Mouse (Mus musculus) adrenal gland, postnatal 4 days (tissue): ENCODE data around the gene Pacs1. TPM values are rescaled to one million over a fixed set of nuclear protein-coding genes. Genes with fewer than 3 reads are reported as not detected.
A peak's percentile ranks its signal among the peaks of the same experiment; 100 is the strongest.
"Not testable (repeated sequence)": the region's sequence is repeated elsewhere in the genome, so short reads cannot be mapped to it uniquely, and the experiment has no call there.

Experiments
- DNase-seq, 2 experiments: peaks; one replicate each; pipeline ENCODE4 v3.0.0; 2021 to 2022; ENCODE audit warnings: low spot score in 2 of 2, mixed read lengths in 2 of 2
- total RNA-seq, 2 experiments: library from RNA; stranded (reverse); gene quantifications; 2 replicates each; pipeline ENCODE4 v1.2.3; 2021

Pacs1 gene
- total RNA-seq, 2 experiments from 2014 or later = 35.0 to 39.4 TPM

GRCm38 (mm10) chr19:5268875-5269274 is 4.0 kb downstream of the Pacs1 start:
- no peak for DNase-seq

GRCm38 (mm10) chr19:5268017-5268416 is 4.9 kb downstream of the Pacs1 start:
- no peak for DNase-seq

DNA sequence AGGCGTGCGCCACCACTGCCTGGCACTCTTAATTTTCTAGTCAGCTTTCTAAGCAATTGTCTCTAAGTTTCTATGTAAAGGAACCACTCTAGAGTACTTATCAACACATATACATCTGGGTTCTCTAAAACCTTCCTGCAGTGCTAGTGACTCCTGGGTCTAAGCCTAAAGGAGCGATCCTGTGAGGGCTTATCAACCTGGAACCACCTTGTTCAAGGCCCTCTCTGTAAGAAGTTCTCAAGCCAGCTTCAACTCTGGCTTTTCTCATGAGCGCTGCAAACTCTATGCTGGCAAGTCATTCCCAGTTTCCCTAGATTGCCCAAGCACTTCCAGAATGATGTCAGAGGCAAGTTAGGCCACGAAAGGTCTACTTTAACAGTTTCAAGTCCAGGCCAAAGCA is 5.9 kb downstream of the Pacs1 start:
- DNase-seq = no peak

GRCm38 (mm10) chr19:5257140-5257539 is 15.8 kb downstream of the Pacs1 start:
- DNase-seq = no peak

DNA sequence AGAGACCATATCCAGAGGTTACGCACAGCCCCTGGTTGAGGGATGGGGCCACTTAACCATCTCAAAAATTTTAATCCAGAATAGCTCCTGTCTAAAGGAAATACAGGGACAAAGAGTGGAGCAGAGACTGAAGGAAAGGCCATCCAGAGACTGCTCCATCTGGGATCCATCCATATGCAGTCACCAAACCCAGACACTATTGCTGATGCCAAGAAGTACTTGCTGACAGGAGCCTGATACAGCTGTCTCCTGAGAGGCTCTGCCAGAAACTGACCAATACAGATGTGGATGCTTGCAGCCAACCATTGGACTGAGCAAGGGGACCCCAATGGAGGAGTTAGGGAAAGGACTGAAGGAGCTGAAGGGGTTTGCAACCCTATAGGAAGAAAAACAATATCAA is 35.9 kb downstream of the Pacs1 start:
- DNase-seq = not testable (repeated sequence)

DNA sequence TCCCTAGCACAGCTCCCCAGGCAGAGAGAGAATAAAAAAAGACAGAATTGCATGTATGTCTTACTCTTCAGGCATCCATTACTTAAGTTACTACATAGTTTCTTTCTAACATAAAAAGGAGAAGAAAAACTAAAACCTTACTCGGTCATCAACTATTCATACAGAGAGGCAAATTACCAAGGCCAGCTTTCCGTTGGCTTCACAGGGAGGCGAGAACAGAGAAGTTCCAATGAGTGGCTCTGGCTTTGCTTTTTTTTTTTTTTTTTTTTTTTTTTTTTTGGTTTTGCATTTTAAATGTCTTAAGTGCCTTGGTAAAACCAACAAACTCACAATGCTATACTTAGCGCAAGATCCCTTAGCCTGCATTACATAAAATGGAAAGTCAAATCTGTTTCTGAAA is 40.2 kb downstream of the Pacs1 start:
- no peak for DNase-seq

- DNase-seq = no peak
These were observed 42.8 kb downstream of the Pacs1 start for GRCm38 (mm10) chr19:5230110-5230509.

DNA sequence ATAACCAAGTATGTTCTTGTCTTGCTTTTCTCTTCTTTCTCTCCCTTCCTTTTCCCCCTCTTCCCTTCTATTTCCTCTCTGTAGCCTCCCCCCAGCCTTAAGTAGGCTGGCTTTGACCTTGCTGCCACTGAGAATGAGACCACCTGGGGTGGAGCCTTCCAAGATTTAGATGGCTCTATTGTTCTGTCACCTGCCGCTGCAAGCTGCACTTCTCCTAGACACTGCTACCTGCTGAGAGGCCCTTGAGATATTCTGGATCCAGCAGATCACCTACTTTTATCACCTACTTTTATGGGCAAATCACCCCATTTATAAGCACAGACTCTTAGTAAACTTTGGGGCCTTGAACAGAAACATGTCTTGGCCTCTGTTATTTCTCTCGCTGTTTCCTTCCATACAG is 48.3 kb downstream of the Pacs1 start:
- no peak for DNase-seq

GRCm38 (mm10) chr19:5224077-5224476 is 48.8 kb downstream of the Pacs1 start:
- DNase-seq = no peak

GRCm38 (mm10) chr19:5221926-5222325 is 51.0 kb downstream of the Pacs1 start:
- DNase-seq = no peak

GRCm38 (mm10) chr19:5221219-5221723 is 51.6 kb downstream of the Pacs1 start:
- not testable (repeated sequence) for DNase-seq

- DNase-seq = no peak
These were observed 52.5 kb downstream of the Pacs1 start for GRCm38 (mm10) chr19:5220389-5220788.

- no peak for DNase-seq
These were observed 71.2 kb downstream of the Pacs1 start for GRCm38 (mm10) chr19:5201691-5202090.

- not testable (repeated sequence) for DNase-seq
These were observed 72.3 kb downstream of the Pacs1 start for GRCm38 (mm10) chr19:5200617-5201016.

GRCm38 (mm10) chr19:5198553-5198952 is 74.4 kb downstream of the Pacs1 start:
- DNase-seq = no peak

DNA sequence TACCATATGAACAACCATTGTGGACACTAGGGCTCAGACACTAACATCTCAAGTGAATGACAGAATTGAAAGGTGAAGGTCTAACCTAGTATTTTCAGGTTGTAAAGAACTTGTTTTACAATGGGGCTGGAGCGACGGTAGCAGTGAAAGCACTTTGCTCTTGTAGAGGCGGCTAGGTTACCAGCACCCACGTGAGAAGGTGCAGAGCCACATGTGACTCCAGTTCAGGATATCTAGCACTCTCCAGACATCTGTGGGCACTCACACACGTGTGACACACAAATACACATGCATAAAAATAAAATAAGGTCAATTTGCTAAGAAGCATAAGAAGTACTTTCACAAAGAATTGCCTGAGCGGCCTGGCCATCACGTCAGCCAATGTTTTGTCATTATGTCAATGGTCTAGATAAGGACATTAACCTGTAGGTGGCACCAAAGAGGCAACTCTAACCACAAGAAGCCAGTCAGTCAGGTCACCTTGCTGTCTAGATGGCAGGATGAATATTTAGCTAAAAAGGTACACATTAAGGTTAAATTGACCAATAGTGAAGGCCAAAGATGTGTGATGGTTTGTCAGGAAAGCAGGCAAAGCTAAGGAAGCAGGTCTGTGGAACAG is 77.4 kb downstream of the Pacs1 start:
- peak in 1 of 2 experiments; percentile 15 for DNase-seq

- no peak for DNase-seq
These were observed 80.5 kb downstream of the Pacs1 start for GRCm38 (mm10) chr19:5192397-5192796.

DNA sequence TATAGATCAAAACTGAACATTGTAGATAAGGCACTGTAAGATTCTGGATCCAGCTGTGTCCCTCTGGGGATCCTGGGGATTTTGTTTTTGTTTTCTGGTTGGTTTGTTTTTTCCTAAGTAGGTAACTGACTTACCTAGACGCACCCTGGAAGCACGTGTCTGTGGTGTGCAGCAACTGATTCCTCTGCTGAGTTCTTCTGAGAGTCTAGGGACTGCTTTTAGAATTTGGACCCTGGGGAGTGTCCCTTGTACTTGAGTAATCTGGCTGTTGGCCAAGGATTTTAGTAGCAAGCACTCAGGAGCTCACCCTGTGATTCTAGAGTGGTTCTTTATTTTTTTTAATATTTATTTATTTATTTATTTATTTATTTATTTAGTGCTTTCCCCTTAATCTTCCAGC is 85.5 kb downstream of the Pacs1 start:
- DNase-seq = no peak

- no peak for DNase-seq
These were observed 91.0 kb downstream of the Pacs1 start for GRCm38 (mm10) chr19:5181926-5182325.

DNA sequence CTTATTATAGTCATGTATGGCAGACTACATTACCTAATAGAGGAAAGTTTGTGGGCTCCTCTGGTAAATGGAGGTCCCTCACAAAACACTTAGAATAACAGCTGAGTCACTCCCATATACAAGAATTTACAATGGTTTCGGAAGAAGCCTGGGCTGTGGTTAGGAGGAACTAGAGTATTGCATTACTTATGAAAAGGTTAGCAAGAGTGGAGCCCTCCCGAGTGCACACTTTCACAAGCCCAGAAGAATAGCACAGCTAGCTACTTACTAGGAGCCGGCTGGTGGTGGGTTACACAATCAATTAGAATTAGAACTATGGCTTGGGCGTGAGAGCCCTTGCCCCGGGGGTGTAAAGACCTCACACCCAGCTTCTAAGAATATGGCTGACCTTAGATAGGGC is 94.3 kb downstream of the Pacs1 start:
- no peak for DNase-seq

GRCm38 (mm10) chr19:5170430-5170829 is 102.5 kb downstream of the Pacs1 start:
- no peak for DNase-seq

GRCm38 (mm10) chr19:5167477-5167876 is 105.4 kb downstream of the Pacs1 start:
- no peak for DNase-seq

GRCm38 (mm10) chr19:5164380-5164779 is 108.5 kb downstream of the Pacs1 start:
- DNase-seq = no peak
